Mouse (Mus musculus) G1E (cell line): Measurements from ENCODE around the gene P2rx1. TPM values are rescaled to one million over a fixed set of nuclear protein-coding genes. Genes with fewer than 3 reads are reported as not detected.

Experiments
- ATAC-seq: 2 replicates; pipeline ENCODE4 v1.8.0; 2016; ENCODE audit warnings: mild to moderate bottlenecking; ENCODE audit not compliant: insufficient number of reproducible peaks, poor library complexity, low FRiP score, severe bottlenecking; ENCODE audit errors: extremely low read depth
- DNase-seq: peaks from one replicate; pipeline ENCODE4 v3.0.0; 2012; ENCODE audit warnings: low spot score
- H3K27me3 ChIP-seq: 2 replicates; pipeline ENCODE4 v1.6.1; 2012; ENCODE audit warnings: mild to moderate bottlenecking, low read length, inconsistent platforms; ENCODE audit not compliant: insufficient read depth
- H3K36me3 ChIP-seq: replicated peaks from 2 replicates; pipeline ENCODE3; 2012; ENCODE audit warnings: mild to moderate bottlenecking, inconsistent platforms
- H3K4me1 ChIP-seq: 2 replicates; pipeline ENCODE4 v1.6.1; 2012; ENCODE audit warnings: low read depth, low read length, inconsistent platforms, mixed read lengths; ENCODE audit not compliant: insufficient read depth
- H3K4me3 ChIP-seq: 2 replicates; pipeline ENCODE4 v1.5.1; 2012; ENCODE audit warnings: low read depth, mild to moderate bottlenecking, inconsistent platforms, low read length, moderate library complexity, mixed read lengths
- H3K9me3 ChIP-seq: replicated peaks from 2 replicates; pipeline ENCODE4 v1.6.1; 2012; ENCODE audit warnings: inconsistent platforms
- CTCF ChIP-seq: IDR thresholded peaks from 2 replicates; pipeline ENCODE4 v1.5.1; 2012; ENCODE audit warnings: low read depth, low read length, inconsistent platforms, mixed read lengths
- GATA1 ChIP-seq: IDR thresholded peaks from 2 replicates; pipeline ENCODE4 v1.6.1; 2012; ENCODE audit warnings: borderline replicate concordance, low read length, inconsistent platforms, mixed read lengths
- GATA2 ChIP-seq: IDR thresholded peaks from 2 replicates; pipeline ENCODE4 v1.6.1; 2012; ENCODE audit warnings: low read depth, low read length, inconsistent platforms, borderline replicate concordance
- POLR2AphosphoS5 ChIP-seq: IDR thresholded peaks from 2 replicates; pipeline ENCODE4 v1.6.1; 2012; ENCODE audit warnings: low read depth, low read length, inconsistent platforms; ENCODE audit not compliant: insufficient replicate concordance
- TAL1 ChIP-seq: conservative IDR thresholded peaks from 2 replicates; pipeline ENCODE4 v1.6.1; 2012; ENCODE audit warnings: low read depth, low read length, inconsistent platforms, mixed read lengths
- polyA plus RNA-seq: library from polyadenylated mRNA; stranded (reverse); fragments of >175 nt; gene quantifications from 2 replicates; pipeline ENCODE4 v1.2.3, GENCODE M21; 2012
- total RNA-seq, 2 experiments: library from RNA; stranded (forward) in 1 of 2; stranded (reverse) in 1 of 2; fragments of 200-1000 nt in 1 of 2; fragments of >200 nt in 1 of 2; fragmentation: Nextera tagmentation in 1 of 2; gene quantifications; 2 replicates each; pipeline ENCODE4 v1.2.3; 2014 to 2017

P2rx1 gene
- total and polyA plus RNA-seq, 3 experiments = 11.4 to 46.9 (median 14.8) TPM

- Histone ChIP-seq H3K27me3 (no peaks in the 10 kb centered on the region), H3K4me3 (peak overlapping the region; percentile 88; the same call in 1 of the 2 replicates), H3K36me3 (peaks cover 33% of the 10 kb centered on the region), H3K4me1 (peaks cover 67% of the 10 kb centered on the region), H3K9me3 (no peaks in the 10 kb centered on the region)
- no peak for ATAC-seq
- DNase-seq = no peak
- TF ChIP-seq GATA2 (no peak), CTCF (peak; percentile 88)
These were observed 50.4 kb downstream of the P2rx1 start for GRCm38 (mm10) chr11:73049335-73049734.

- H3K9me3 ChIP-seq = no peaks in the 10 kb centered on the region
- H3K36me3 ChIP-seq = peaks cover 67% of the 10 kb centered on the region
- H3K4me3 ChIP-seq = no peak overlapping the region
- ATAC-seq = peak; percentile 41; the same call in 1 of the 2 replicates
- TF ChIP-seq CTCF (no peak), POLR2AphosphoS5 (no peak), TAL1 (peak; percentile 26; the same call in 1 of the 2 replicates), GATA2 (no peak), GATA1 (no peak)
- H3K4me1 ChIP-seq = peaks cover 85% of the 10 kb centered on the region
- no peak for DNase-seq
- no peaks in the 10 kb centered on the region for H3K27me3 ChIP-seq
These were observed 53.9 kb downstream of the P2rx1 start for GRCm38 (mm10) chr11:73052795-73053194.

GRCm38 (mm10) chr11:73057701-73058100 is 58.8 kb downstream of the P2rx1 start:
- TF ChIP-seq TAL1 = peak; percentile 54
- no peak for TF ChIP-seq GATA1
- TF ChIP-seq GATA2 = no peak
- Histone ChIP-seq H3K4me1 (peaks cover 55% of the 10 kb centered on the region), H3K9me3 (no peaks in the 10 kb centered on the region), H3K4me3 (no peak overlapping the region; the same call in 1 of the 2 replicates), H3K36me3 (peaks cover 85% of the 10 kb centered on the region), H3K27me3 (no peaks in the 10 kb centered on the region)
- ATAC-seq (peak; percentile 28; the same call in 1 of the 2 replicates), DNase-seq (no peak)

- Histone ChIP-seq H3K4me1 (peaks cover 37% of the 10 kb centered on the region), H3K36me3 (peaks cover 83% of the 10 kb centered on the region), H3K27me3 (no peaks in the 10 kb centered on the region), H3K9me3 (no peaks in the 10 kb centered on the region), H3K4me3 (no peak overlapping the region)
- ATAC-seq (no peak), DNase-seq (no peak)
- TF ChIP-seq CTCF (no peak), POLR2AphosphoS5 (no peak), GATA1 (no peak), GATA2 (no peak), TAL1 (no peak)
These were observed 60.7 kb downstream of the P2rx1 start for GRCm38 (mm10) chr11:73059630-73060029.

- peaks cover 78% of the 10 kb centered on the region for H3K36me3 ChIP-seq
- no peak for ATAC-seq
- TF ChIP-seq CTCF (no peak), POLR2AphosphoS5 (no peak), GATA1 (no peak), GATA2 (no peak), TAL1 (no peak)
These were observed 62.5 kb downstream of the P2rx1 start for GRCm38 (mm10) chr11:73061413-73061812.

More at GRCm38 (mm10) chr11:73061413-73061812, 62.5 kb downstream of the P2rx1 start:
- H3K4me3 ChIP-seq = no peak overlapping the region
- no peaks in the 10 kb centered on the region for H3K27me3 ChIP-seq
- peaks cover 21% of the 10 kb centered on the region for H3K4me1 ChIP-seq
- H3K9me3 ChIP-seq = no peaks in the 10 kb centered on the region
- no peak for DNase-seq

Other genes with a start within 250 kb of the P2rx1 start
- 11.7 and 13.2 TPM in 2 replicates for gene Cyb5d2, start 203.0 kb upstream of the P2rx1 start, total RNA-seq (2014; fragmentation: Nextera tagmentation)
- gene Cyb5d2, start 203.0 kb upstream of the P2rx1 start, total RNA-seq (2017) = 6.8 and 8.5 TPM in 2 replicates
- gene Cyb5d2, start 203.0 kb upstream of the P2rx1 start, polyA plus RNA-seq = 0.43 and 0.57 TPM in 2 replicates
- gene Zzef1, start 202.9 kb upstream of the P2rx1 start, total RNA-seq (2014; fragmentation: Nextera tagmentation) = 32.1 and 43.4 TPM in 2 replicates
- 25.5 and 33.2 TPM in 2 replicates for gene Zzef1, start 202.9 kb upstream of the P2rx1 start, total RNA-seq (2017)
- 5.3 and 5.6 TPM in 2 replicates for gene Zzef1, start 202.9 kb upstream of the P2rx1 start, polyA plus RNA-seq
- 56.9 and 63.9 TPM in 2 replicates for gene Atp2a3, start 37.9 kb upstream of the P2rx1 start, total RNA-seq (2014; fragmentation: Nextera tagmentation)
- 79.9 and 101 TPM in 2 replicates for gene Atp2a3, start 37.9 kb upstream of the P2rx1 start, total RNA-seq (2017)
- gene Atp2a3, start 37.9 kb upstream of the P2rx1 start, polyA plus RNA-seq = 79.0 and 95.8 TPM in 2 replicates
- 1.9 and 4.2 TPM in 2 replicates for gene Camkk1, start 19.9 kb downstream of the P2rx1 start, total RNA-seq (2014; fragmentation: Nextera tagmentation)
- gene Camkk1, start 19.9 kb downstream of the P2rx1 start, total RNA-seq (2017) = 13.1 and 13.8 TPM in 2 replicates
- 8.9 and 9.9 TPM in 2 replicates for gene Camkk1, start 19.9 kb downstream of the P2rx1 start, polyA plus RNA-seq
- 23.9 and 25.0 TPM in 2 replicates for gene Ncbp3, start 48.7 kb downstream of the P2rx1 start, total RNA-seq (2014; fragmentation: Nextera tagmentation)
- 20.0 and 24.2 TPM in 2 replicates for gene Ncbp3, start 48.7 kb downstream of the P2rx1 start, total RNA-seq (2017)
- 11.2 and 13.3 TPM in 2 replicates for gene Ncbp3, start 48.7 kb downstream of the P2rx1 start, polyA plus RNA-seq
- 0.19 and 0.23 TPM in 2 replicates for gene Itgae, start 91.5 kb downstream of the P2rx1 start, total RNA-seq (2014; fragmentation: Nextera tagmentation)
- 0.05 and 0.06 TPM in 2 replicates for gene Itgae, start 91.5 kb downstream of the P2rx1 start, total RNA-seq (2017)
- gene Itgae, start 91.5 kb downstream of the P2rx1 start, polyA plus RNA-seq = 0.03 and 0.04 TPM in 2 replicates
- gene Haspin, start 139.2 kb downstream of the P2rx1 start, total RNA-seq (2014; fragmentation: Nextera tagmentation) = 16.7 and 18.4 TPM in 2 replicates
- 16.9 and 17.5 TPM in 2 replicates for gene Haspin, start 139.2 kb downstream of the P2rx1 start, total RNA-seq (2017)
- gene Haspin, start 139.2 kb downstream of the P2rx1 start, polyA plus RNA-seq = 19.5 and 23.1 TPM in 2 replicates
- not detected in 2 replicates for gene P2rx5, start 161.3 kb downstream of the P2rx1 start, total RNA-seq (2014; fragmentation: Nextera tagmentation)
- gene P2rx5, start 161.3 kb downstream of the P2rx1 start, total RNA-seq (2017) = 0.05 TPM in 1 of 2 replicates, not detected in the other
- gene P2rx5, start 161.3 kb downstream of the P2rx1 start, polyA plus RNA-seq = not detected in 2 replicates
- 54.7 and 66.2 TPM in 2 replicates for gene Emc6, start 177.9 kb downstream of the P2rx1 start, total RNA-seq (2014; fragmentation: Nextera tagmentation)
- gene Emc6, start 177.9 kb downstream of the P2rx1 start, total RNA-seq (2017) = 43.7 and 52.7 TPM in 2 replicates
- 178 and 243 TPM in 2 replicates for gene Emc6, start 177.9 kb downstream of the P2rx1 start, polyA plus RNA-seq
- gene Tax1bp3, start 178.0 kb downstream of the P2rx1 start, total RNA-seq (2014; fragmentation: Nextera tagmentation) = 7.4 and 9.2 TPM in 2 replicates
- gene Tax1bp3, start 178.0 kb downstream of the P2rx1 start, total RNA-seq (2017) = 17.8 and 21.1 TPM in 2 replicates
- gene Tax1bp3, start 178.0 kb downstream of the P2rx1 start, polyA plus RNA-seq = 4.1 and 9.0 TPM in 2 replicates
- gene Ctns, start 199.9 kb downstream of the P2rx1 start, total RNA-seq (2014; fragmentation: Nextera tagmentation) = 19.8 and 23.3 TPM in 2 replicates
- 28.7 and 30.6 TPM in 2 replicates for gene Ctns, start 199.9 kb downstream of the P2rx1 start, total RNA-seq (2017)
- gene Ctns, start 199.9 kb downstream of the P2rx1 start, polyA plus RNA-seq = 1.9 and 3.6 TPM in 2 replicates
- gene Shpk, start 200.4 kb downstream of the P2rx1 start, total RNA-seq (2014; fragmentation: Nextera tagmentation) = 2.1 and 2.4 TPM in 2 replicates
- 2.8 and 3.2 TPM in 2 replicates for gene Shpk, start 200.4 kb downstream of the P2rx1 start, total RNA-seq (2017)
- 0.83 and 0.95 TPM in 2 replicates for gene Shpk, start 200.4 kb downstream of the P2rx1 start, polyA plus RNA-seq
- gene Trpv1, start 235.2 kb downstream of the P2rx1 start, total RNA-seq (2014; fragmentation: Nextera tagmentation) = not detected in 2 replicates
- 0.12 TPM in 1 of 2 replicates, not detected in the other for gene Trpv1, start 235.2 kb downstream of the P2rx1 start, total RNA-seq (2017)
- not detected in 2 replicates for gene Trpv1, start 235.2 kb downstream of the P2rx1 start, polyA plus RNA-seq